Mouse (Mus musculus): ENCODE data around the gene Clpsl2.
"Not testable (repeated sequence)": the region's sequence is repeated elsewhere in the genome, so short reads cannot be mapped to it uniquely, and the experiment has no call there.

Gene Clpsl2

GRCm38 (mm10) chr17:28521071-28521726 lies 28.0 kb upstream of the Clpsl2 start:
- no peak for DNase-seq (ENCODE audit: low read depth, low spot score)

- DNase-seq (ENCODE audit: low read depth, low spot score) = no peak
These were observed 27.3 kb upstream of the Clpsl2 start for GRCm38 (mm10) chr17:28521920-28522319.

GRCm38 (mm10) chr17:28522623-28523354 lies 26.4 kb upstream of the Clpsl2 start:
- DNase-seq (ENCODE audit: low read depth, low spot score) = peak; percentile 69

- DNase-seq (ENCODE audit: low read depth, low spot score) = no peak
These were observed 25.7 kb upstream of the Clpsl2 start for GRCm38 (mm10) chr17:28523355-28524008.

GRCm38 (mm10) chr17:28524009-28524695 lies 25.1 kb upstream of the Clpsl2 start:
- no peak for DNase-seq (ENCODE audit: low read depth, low spot score)

- no peak for DNase-seq (ENCODE audit: low read depth, low spot score)
These were observed 24.3 kb upstream of the Clpsl2 start for GRCm38 (mm10) chr17:28524831-28525430.

- DNase-seq (ENCODE audit: low read depth, low spot score) = no peak
These were observed 21.8 kb upstream of the Clpsl2 start for GRCm38 (mm10) chr17:28527184-28528042.

GRCm38 (mm10) chr17:28528043-28528351 lies 21.2 kb upstream of the Clpsl2 start:
- peak; percentile 64 for DNase-seq (ENCODE audit: low read depth, low spot score)

GRCm38 (mm10) chr17:28529116-28529515 lies 20.1 kb upstream of the Clpsl2 start:
- DNase-seq (ENCODE audit: low read depth, low spot score) = no peak

- DNase-seq (ENCODE audit: low read depth, low spot score) = no peak
These were observed 18.7 kb upstream of the Clpsl2 start, which contains the start of gene Armc12 for GRCm38 (mm10) chr17:28530506-28530905. Gene Armc12 (plus strand): TSS chr17:28530806.

- no peak for DNase-seq (ENCODE audit: low read depth, low spot score)
These were observed 17.3 kb upstream of the Clpsl2 start for GRCm38 (mm10) chr17:28531946-28532345.

GRCm38 (mm10) chr17:28532557-28532956 lies 16.7 kb upstream of the Clpsl2 start:
- no peak for DNase-seq (ENCODE audit: low read depth, low spot score)

GRCm38 (mm10) chr17:28533327-28533726 lies 15.9 kb upstream of the Clpsl2 start:
- no peak for DNase-seq (ENCODE audit: low read depth, low spot score)

GRCm38 (mm10) chr17:28537881-28538280 lies 11.3 kb upstream of the Clpsl2 start:
- no peak for DNase-seq (ENCODE audit: low read depth, low spot score)

GRCm38 (mm10) chr17:28546925-28547324 lies 2.3 kb upstream of the Clpsl2 start:
- DNase-seq (ENCODE audit: low read depth, low spot score) = no peak

- DNase-seq (ENCODE audit: low read depth, low spot score) = no peak
These were observed 661 bp upstream of the Clpsl2 start for GRCm38 (mm10) chr17:28548550-28548949.

GRCm38 (mm10) chr17:28553040-28553793 lies 4.0 kb downstream of the Clpsl2 start:
- DNase-seq (ENCODE audit: low read depth, low spot score) = peak; percentile 59

GRCm38 (mm10) chr17:28554021-28554420 lies 4.8 kb downstream of the Clpsl2 start:
- DNase-seq (ENCODE audit: low read depth, low spot score) = not testable (repeated sequence)

GRCm38 (mm10) chr17:28556635-28557396 lies 7.6 kb downstream of the Clpsl2 start:
- DNase-seq (ENCODE audit: low read depth, low spot score) = no peak
